Mouse (Mus musculus) embryo, embryonic 10.5 days (tissue): ENCODE data around the gene Epha2.

Experiments used
- DNase-seq: peaks from one replicate; pipeline ENCODE4 v3.0.0-alpha.2; 2015; ENCODE audit warnings: low spot score

Gene Epha2

DNA sequence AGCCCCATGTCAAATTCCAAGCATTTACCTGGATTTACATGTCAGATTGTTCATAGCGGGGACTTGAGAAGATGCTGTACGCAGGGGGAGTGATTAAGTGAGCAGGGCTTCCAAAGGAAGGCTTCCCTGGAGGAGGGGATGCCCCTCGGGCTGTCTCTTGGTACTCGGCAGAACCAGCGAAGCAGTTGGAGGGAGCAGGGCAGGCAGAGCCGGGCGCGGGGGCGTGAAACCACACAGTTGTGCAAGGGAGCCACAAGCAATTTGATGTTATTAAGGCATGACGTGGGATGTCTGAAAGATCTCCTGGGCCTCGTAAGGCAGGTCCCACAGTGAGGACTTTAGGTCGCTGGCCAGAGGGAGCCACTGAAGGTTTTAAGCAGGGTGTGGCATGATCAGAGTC is 28.9 kb downstream of the Epha2 start:
- DNase-seq, result no peak

DNA sequence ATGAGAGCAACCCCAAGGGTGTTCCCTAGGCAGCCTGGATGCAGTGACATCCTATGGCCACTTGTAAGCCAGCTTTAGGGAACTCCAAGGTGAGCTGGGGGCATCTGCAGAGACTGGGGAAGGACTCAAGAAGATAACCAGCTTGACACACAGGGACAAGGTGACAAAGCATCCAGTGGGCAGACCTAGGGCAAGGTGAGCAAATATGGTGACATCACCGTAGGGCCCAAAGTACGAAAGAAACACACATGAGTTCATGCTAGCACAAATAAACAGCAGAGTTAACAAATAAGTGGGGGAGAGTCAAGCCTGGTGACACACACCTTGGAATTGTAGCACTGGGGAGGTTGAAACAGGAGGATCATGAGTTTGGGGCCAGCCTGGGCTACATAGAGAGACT is 30.4 kb downstream of the Epha2 start:
- DNase-seq, result no peak

DNA sequence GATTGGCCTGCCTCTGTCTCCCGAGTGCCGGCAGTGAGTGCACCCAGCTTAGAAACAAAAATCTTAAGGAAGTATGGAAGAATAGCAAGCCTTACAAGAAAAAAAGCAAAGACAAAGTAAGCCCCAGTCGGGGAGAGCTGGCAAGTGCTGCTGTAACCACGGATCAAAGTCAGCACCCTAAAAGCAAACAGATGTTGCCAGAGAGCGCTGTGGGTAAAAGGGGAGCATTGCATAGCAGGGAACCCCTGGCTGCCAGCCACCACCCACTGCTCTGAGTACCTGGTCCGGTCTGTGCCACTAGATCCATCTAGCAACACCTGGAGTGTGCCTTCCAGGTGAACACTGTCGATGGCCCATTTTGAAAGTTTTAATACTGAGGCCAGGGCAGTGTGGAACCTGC is 31.2 kb downstream of the Epha2 start:
- no peak for DNase-seq

DNA sequence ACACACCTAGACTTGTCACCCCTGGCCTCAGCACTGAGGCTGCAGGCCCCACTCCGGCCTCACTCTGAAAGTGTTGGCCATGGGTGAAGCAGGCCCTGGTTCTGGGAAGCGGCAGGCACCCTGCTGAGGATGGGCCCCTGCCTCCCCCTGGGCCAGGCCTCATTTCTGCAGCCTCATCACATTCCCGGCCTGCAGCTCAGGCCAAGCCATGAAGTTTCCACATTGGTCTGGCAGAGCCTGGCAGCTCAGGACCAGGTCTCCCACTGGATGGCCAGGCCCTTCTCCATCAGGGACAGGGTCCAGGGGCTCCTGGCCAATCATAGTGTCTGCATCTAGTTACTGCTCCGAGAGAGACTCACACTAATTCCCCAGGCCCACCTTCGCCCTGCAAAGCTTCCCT is 33.7 kb downstream of the Epha2 start:
- DNase-seq, result peak; percentile 33

DNA sequence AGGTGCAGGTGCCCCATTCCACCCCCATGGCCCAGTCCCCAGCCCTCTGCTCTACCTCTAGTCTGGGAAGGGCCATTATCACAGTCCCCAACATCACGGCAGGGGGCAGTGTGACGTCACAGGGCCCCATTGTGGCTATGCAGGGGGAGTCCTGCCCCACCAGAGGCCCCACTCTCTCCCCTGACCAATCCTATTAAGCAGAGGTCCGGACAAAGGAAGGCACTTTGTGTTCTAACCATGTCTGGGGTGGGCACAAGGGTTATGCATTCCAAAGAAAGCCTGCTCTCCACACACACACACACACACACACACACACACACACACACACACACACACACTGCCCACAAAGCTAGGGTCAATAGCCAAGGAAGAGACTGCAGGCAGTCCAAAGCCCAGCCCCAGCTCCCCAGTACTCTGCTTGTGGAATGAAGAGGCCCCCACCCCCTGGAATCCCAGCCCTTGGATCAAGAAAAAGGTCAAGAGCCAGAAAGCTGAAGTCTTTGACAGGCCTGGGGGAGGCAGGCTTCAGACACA is 34.3 kb downstream of the Epha2 start:
- peak; percentile 80 for DNase-seq

DNA sequence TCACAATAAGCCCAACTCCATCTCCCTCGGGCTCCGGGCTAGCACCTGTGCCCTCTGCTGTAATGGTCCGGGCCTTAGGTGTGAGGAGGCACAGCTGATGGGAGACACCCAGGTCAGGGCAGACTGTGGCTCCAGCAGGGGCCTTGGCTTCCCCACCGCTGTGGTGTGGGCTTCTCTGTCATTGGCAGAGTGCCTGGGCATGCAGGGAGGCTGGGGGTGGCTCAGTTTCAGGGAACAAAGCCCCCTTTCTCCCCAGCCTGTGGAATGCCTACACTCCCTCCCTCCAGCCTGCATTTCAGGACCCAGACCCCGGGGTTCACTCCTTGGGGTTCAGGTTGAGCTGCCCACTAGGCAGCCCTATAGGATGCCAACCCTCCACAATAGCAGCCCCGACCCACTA is 35.2 kb downstream of the Epha2 start:
- no peak for DNase-seq

DNA sequence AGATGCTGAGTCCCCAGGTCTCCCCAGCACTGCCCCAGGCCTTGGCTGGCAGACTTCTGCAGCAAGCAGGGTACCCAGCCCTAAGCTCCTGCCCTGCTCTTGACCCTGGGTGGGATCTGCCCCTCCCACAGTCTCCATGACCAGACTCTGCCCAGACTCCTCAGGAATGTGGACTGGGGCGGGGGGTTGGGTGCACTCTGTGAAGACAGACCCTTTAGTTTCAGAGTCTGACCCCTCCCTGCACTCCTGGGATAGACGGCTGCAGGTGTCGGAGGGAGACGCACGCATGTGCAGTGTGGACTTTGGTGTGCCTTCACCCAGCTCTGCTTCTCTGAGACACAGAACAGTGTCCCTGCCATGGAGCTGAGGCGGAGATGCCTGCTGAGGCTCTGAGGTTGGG is 36.9 kb downstream of the Epha2 start:
- DNase-seq, result peak; percentile 67

DNA sequence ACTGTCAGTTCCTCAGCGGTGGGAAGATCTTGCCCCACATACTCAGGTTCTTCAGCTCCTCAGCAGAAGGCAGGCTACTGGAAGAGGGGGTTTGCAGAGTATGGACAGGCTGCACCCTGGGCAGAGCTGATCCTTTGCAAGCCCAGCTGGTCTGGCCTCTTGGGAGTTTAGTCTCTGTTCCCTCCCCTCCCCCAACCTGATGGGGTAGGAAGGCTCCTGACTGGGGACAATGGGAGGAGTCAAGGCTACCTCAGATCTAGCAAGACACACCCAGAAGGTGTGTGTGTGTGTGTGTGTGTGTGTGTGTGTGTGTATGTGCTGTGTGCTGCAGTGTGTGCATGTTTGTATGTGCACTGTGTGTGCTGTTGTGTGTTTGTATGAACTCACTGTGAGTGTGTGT is 37.8 kb downstream of the Epha2 start:
- peak; percentile 59 for DNase-seq

DNA sequence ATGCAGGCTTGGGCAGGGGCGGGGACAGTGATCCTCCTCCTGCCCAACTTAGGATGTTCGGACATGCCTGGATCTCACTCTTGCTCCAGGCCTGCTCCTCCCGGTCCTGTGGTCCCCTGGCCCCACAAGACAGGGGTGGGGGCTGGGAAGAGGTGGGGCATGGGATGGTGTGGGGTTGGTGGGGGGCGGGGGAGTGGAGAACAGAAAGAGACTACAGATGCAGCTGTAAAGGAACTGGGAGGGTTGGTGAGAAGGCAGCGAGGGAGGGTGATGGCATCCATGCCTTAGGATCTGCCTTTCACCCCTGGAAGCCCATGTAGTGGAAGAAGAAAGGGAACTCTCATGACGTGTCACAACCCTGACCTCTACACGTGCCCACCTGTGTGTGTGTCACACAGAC is 40.4 kb downstream of the Epha2 start:
- DNase-seq, result no peak

DNA sequence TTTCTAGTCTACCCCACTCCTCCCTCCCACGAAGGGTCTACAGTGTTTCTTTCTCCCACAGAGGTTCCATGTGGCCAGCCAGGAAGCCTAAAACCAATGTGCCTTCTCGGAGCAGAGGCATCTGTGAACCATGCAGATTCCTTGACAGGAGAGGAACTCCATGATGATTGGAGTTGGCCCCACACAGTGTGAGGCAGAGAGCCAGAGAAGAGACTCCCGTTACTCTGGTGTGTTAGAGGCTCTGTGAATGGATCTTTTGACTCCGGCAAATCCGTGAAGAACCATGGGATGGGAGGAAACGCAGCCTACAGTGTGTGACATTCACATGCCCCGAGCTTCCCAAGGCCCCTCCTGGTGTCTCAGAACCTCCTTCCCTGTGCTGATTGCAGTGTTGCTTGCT is 42.5 kb downstream of the Epha2 start:
- no peak for DNase-seq

DNA sequence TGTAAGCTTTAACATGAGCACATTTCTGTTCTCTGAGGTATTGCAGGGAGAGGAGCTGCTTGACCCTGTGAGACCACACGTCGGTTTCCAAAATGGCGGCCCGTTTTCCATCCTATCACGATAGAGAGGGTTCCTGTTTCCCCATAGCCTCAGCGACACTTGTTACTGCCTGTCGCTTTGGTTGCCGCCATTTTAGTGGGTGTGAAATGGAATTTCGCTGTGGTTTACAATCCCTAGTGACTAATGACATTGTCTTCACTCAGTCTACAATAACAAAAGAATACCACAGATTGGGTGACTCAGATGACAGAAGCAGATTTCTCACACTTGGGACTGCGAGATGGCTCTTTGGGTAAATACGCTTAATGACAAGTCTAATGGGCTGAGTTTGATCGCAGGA is 44.2 kb downstream of the Epha2 start:
- DNase-seq, result no peak

DNA sequence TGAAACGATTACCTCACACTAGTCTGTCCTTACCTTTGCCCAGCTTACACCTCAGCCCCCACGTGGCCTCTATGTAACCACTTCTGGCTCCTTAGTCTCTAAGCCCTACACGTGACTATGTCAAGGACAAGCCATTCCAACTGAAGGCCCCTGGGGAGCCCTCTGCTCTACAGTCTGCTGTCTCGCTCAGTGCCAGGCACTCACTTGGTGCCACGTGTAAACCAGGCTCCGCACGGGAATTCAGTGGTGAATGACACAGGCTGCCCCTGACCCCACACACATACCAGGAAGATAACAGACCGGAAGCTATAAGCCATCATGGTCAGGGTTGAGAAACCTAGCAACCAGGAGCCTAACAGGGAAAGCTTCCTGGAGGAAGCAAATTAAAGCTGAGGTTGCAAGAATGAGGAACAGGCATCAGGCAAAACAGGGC is 46.3 kb downstream of the Epha2 start:
- DNase-seq, result no peak

DNA sequence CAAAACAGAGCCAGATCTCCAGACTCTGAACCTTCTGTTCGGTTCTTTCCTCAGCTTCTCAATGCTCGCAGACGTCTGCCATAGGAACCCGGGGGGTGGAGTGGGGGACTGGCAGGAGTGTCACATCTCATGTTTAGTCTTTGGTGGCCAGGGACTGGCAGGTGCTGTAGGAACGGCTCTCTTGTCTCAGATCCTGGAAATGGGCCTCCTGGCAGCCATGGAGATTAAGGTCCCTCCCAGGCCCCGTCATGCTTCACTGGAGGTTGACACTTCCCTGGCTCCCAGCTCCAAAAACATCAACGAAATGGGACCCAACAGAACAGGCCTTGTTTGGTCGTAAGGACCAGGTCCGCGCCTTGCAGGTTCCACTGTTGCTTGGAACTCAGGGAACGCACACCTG is 47.6 kb downstream of the Epha2 start:
- DNase-seq, result no peak

DNA sequence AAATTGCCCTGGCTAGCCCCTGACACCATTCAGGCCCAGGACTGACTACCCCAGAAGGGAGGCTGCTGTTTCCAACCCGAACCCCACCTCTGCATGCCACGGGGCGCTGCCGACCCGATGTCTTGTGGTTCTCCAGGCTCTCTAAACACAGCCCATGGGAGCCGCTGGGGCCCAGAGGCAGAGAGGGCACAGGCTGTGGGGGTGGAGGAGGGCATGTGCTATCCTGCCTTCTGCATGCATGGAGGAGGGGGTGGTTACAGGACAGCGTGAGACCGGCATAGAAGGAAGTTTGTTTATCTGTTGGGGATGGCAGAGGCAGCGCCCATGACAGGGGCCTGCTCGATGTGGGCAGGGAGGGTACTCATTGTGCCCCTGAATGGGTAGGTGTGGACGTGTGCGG is 49.0 kb downstream of the Epha2 start:
- no peak for DNase-seq

DNA sequence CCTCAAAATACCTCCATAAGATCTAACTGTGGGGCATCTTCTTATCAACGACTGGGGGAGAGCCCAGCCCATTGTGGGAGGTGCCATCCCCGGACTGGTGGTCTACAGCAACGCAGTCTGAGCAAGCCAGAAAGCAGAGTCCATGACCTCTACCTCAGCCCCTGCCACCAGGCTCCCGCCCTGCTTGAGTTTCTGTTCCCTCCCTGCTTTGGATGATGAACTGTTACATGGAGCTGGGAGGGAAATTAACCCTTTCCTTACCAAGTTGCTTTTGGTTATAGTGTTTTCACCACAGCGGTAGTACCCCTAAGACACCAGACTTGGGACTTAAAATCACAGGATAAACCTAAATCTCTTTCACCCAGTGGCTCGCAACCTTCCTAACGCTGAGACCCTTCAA is 50.9 kb downstream of the Epha2 start:
- no peak for DNase-seq

DNA sequence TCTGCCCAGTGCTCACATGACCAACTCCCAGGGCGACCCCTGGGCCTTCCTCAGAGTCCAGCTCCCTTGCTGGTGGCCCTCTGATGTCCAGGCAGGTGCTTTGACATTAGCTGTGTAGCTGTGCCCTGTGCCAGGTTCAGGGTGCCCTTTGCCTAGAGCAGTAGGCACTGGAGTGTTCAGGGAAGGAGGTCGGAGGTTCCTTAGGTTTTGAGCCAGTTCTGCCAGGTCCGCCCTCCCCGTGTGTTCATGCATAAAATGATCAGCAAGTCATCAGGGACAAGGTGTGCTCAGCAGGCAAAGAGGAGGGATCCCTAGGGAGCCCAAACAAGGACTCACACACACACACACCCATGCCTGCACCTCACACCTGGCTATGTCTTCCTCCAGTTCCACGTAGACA is 51.9 kb downstream of the Epha2 start:
- no peak for DNase-seq

DNA sequence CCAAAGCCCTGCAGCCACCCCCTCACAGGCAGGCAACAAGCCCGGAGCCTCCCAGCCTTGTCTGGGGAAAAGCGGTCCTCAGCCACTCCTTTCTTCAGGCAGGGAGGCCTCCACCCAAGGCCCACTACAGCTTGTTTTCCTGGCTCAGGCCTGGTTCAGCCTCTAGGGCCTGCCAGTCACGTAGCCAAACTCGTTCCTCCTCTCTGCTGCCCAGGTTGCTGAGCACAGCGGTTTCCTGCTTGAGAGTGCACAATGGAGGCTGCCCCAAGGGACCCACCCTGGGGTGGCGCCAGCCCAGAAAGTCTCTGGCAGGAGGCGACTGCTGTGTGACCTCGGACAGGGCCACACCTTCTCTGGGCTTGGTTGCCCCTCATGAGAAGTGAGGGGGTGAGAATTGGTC is 52.8 kb downstream of the Epha2 start:
- DNase-seq, result no peak

DNA sequence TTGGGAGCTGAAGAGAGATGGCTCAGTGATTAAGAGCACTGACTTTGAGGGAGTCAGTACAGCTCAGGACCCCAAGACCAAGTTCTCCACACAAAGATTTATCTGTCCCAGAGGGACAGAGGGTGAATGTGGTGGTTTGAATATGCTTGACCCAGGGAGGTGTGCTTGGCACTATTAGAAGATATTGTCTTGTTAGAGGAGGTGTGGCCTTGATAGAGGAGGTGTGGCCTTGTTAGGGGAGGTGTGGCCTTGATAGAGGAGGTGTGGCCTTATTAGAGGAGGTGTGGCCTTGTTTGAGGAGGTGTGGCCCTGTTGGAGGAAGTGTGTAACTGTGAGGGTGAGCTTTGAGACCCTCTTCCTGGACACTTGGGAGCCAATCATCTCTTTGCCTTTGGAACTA is 56.8 kb downstream of the Epha2 start:
- DNase-seq, result no peak

DNA sequence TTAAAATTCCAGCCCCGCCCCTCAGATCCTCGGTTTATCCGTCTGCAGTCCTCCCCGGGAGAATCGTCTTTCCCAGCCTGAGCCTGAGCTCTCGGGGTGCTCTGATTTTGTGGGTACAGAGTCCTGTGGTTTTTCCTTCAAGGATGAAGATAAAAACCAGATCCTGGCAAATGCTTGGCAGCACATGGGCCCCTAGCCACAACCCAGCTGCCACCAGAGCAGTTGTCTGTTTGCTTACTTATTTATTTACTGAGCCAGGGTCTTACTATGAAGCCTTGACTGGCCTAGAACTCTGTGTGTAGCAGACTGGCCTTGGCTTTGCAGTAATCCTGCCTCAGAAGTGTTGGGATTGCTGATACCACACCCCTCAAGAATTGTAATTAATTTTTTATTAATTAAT is 58.2 kb downstream of the Epha2 start:
- DNase-seq, result no peak

DNA sequence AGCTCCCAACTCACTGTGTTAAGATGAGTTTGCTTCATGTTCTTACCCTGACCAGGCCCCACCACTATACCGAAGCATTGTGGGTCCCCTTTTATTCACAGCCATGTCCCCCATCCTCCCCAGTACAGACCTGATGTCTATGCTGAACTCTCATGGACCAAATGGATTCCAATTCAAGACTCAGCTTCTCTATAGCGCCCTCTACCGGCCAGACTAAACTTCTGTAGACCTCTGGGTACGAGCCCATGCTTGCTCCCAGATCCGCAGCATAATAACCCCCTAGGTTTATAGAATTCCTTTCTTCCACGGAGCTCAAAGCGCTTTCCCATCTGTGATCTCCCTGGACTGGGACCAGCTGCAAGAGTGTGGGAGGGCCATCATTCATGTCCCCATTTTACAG is 59.8 kb downstream of the Epha2 start:
- peak; percentile 81 for DNase-seq

DNA sequence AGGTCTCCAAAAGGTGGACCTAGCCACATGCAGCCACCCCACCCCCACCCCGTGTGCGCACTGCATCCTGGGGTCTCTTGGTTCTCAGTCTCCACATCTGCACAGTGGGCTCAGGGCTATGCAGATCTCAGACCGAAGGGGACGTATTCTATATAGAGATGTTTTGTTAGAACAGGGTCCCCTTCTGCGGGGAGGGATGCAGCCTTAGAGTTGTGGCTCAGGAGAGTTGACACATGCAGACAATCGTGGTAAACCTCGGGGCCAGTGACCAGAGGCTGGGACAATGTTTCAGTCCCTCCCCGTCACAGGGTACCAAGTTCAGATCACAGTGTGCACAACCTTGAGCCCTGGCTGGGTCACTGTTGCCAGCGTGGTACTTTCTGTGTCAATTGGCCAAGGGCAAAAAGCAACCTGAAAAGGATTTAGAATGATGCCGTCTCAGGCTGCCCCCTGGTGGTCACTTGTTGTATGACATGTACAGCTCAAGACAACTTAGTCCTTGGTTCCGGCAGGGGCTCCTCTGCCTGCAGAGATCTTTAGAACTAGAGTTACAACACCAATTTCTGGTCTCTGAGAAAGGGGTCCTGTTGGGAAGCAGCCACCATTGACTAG is 62.0 kb downstream of the Epha2 start:
- peak; percentile 94 for DNase-seq

DNA sequence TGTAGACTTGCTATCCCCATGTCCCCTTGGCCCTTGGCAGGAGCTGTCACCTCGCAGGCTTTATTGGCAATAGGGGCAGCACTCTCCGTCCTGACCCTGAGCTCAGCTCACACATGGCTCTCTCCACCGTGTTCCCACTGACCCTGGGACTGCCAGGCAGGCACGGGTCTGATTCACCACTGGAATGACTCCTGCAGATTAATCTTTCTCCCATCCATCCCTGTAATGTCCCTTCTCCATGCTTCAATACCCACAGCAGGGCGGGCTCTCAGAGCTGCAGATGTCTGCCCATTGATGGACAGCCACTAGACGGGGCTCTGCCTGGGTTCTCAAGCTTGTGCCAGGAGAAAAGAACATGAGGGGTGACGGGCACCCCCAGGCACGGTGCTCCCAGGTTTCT is 64.1 kb downstream of the Epha2 start:
- DNase-seq, result no peak

DNA sequence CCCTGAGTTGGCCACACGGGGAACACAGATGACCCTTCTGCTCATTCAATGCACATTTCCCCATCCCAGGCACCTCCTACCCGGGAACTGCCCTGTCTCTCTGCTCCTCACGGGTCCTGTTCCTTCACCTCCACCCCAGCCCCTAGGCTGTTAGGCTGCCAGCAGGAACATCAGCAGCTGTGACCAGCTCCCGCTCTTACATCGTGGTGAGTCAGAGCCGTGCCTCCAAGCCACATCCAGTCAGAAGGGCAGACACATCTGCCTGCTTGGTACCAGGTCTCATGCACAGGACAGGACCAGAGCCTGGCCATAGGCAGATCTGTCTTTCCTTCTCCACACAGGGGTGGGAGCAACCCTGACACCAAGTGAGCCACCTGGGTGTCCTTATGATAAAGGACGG is 64.8 kb downstream of the Epha2 start:
- no peak for DNase-seq

DNA sequence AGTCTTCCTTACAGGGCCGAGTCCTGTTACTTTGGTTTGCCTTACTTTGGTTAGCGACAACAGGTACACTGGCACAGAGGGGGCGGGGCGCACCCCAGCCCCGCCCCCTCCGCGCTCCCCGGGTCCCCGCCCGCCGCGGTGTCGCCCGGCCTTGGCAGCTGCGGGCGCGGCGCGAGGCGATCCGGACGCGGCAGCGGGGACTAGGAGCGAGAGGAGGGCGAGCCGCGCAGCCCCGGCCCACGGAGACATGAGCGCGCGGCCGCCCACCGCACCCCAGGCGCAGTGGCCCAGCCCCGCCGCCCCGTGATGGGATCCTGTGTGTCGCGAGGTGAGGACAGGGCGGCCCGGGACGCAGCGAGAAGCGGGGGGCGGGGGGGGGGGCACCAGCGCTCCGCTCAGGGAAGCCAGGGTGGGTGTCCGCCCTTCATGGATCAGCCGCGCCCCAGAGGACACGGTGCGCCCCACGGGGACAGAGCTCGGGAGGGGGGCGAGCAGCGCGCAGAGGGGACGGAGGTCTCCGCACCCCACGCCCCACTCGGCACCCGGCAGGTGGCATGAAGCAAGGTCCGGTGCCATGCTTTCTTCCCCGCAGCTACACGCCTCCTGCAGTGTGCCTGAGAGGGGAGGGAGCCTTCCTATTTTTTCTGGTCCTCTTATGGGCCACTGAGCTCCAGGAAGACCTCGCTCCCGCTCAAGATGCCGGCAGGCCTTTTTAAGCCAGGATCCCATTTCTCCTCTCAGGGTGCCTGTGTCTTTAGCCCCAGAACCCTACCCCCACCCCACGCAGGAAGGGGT is 67.2 kb downstream of the Epha2 start, which contains the start of gene Fam131c:
Gene Fam131c (plus strand): TSS at position 224 of the 795 bp plus-strand sequence.
- DNase-seq, result peak; percentile 32
